Mouse (Mus musculus): Measurements from ENCODE around the gene Lmo2. TPM values are rescaled to one million over a fixed set of nuclear protein-coding genes. Genes with fewer than 3 reads are reported as not detected.

The Lmo2 gene
- total RNA-seq (2021): 1 to 10 TPM; 4.9 to 5.9 TPM
- long read RNA-seq, experiment 1, partial matches to known transcripts: 0 of 2 reads
- long read RNA-seq, experiment 1, other reads (novel, unspliced or antisense): 0 of 2 reads
- long read RNA-seq, experiment 2, partial matches to known transcripts: 0 of 4 reads
- long read RNA-seq, experiment 2, other reads (novel, unspliced or antisense): 0 of 4 reads

DNA sequence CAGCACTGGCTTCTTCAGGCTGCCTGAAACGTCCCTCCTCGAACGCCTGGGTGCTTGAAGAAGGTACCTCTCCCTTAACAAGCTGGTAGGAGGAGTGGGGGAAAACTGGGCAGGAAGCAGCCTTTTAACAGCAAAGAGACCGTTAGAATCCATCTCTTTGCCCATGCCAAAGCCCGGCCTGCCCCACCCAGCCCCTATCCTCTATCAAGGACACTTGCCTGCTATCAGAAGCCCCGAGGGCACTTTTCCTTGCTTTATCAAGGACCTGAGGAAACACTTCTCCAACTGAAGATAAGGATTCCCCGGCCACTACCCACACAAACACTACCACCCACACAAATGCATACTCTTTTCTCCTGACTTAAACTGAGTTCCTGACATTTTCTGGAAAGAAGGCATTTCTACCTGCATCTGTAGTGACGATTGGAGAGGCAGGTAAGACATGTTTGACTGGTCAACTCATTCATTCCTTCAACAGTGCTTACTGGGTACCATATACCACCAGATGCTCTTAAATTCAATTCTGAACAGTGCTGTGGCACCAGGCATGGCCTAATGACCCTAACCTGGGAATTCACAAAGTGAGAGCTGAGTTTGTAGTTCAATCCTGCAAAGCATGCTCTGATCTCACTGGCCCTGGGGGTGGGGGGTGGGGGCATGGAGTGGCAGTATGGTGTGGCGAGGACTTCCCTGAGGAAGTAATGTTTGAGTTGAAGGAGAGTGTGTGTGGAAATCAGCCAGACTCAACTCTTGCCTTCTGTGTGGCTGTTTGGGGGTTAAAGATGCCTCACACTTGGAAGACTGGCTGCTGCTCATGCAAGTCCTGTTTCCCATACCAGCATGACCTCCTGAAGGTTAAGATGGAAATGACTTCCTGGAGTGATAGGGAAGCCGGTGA lies at the start of gene Lmo2:
Gene Lmo2, plus strand, starts transcription at position 338 of the 898 bp plus-strand sequence.
- DNase-seq (ENCODE audit: low spot score): no peak

DNA sequence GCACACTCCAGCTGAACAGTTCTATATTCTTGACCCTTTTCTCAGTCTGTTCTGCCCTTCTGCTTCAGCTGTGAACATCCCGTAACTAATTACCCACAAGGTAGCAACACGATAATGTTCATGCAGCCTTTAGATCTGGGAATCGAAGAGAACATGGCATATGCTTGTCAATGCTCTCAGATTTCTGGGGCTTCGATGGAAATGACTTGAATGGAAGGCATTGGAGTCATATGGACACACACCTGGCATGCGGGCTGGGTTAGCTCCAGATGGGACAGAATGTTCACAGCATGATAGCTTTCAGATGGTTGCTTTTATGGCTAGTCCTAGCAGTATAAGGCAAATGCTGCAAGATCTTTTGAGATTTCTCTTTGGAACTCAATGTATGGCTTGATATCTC lies 47.2 kb upstream of the Lmo2 start:
- no peak for DNase-seq (ENCODE audit: low spot score)

DNA sequence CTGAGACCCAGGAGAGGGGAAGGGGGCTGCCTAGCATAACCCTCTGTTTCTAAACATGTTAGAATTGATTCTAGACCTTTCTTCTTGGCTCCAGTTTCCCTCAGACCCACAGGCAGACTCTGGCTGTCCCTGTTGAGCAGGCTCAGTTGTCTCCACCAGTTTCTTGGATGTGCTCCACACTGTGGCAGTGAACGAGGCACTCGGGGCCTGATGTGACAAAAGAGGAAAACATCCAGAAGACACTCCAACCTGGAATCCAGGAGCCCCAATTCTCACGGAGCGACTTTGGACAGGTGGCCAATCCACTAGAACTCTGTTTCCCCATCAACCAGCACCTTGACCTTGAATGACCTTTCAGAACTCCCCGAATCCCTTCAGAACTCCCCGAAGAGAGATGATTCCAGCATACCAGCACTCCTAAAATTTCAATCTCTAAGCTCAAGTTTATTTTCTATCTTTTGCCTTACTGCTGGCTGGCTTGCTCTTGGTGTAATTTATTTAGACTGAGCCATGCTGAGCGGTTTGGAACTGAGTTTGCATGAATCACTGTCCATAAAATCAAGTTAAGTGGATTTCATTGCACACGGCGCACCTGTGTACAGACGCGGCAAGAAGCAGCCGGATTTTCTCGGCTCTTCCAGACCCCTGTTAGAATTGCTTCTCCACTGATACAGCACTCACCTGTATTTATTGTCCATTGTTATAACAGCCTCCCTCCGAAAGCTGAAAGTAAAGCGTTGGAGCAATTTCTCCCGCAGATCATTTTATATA lies 45.1 kb upstream of the Lmo2 start:
- DNase-seq (ENCODE audit: low spot score): no peak

DNA sequence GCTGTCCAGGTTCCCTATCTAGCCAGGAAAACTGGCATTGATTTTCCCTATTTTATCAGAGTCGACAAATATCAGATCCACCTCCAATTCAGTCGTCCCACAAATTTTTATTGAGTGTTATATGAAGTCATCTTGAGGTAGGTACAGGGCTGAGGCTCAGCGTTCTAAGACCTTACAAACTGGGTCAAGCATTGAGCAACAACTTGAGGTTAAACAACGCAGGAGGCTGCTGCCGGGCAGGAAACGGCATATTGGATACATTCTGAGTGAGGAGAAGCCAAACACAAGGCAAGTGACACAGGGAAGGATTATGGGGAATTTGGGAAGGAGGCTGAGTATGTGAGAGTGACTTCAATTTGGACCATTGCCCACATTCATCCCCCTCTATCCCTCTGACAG lies 44.5 kb upstream of the Lmo2 start:
- no peak for DNase-seq (ENCODE audit: low spot score)

DNA sequence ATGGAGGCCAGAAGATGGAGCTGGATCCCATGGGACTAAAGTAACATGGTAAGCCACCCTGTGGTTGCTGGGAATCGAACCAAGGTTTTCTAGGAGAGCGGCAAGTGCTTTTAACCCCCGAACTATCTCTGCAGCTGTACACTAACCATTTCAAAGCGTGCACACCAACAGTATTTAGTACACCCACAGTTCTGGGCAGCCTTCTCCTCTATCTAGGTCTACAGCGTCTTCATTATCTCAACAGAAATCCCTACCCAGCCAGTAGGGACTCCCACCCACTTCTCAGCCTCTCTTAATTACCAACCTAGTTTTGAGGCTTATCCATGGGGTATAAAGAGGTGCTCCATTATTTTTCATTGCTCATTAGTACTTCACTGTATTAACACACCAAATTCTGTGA lies 41.7 kb upstream of the Lmo2 start:
- no peak for DNase-seq (ENCODE audit: low spot score)

DNA sequence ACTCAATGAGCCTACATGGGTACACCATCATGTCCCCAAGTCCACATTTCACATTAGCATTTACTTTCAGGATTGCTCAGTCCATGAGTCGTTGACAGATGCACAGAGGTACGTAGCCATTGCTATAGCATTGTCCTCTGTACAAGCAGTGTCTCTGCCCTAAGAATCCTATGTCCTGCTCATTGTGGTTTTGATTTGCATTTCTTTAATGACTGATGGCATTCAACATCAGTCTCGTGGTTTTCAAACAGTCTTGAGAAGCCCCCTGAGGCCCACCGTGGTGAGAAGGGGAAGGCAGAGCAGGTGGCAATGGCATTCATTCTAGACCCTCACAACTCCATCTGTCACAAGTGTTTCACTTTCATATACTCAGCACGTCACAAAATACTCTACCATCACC lies 40.4 kb upstream of the Lmo2 start:
- no peak for DNase-seq (ENCODE audit: low spot score)

DNA sequence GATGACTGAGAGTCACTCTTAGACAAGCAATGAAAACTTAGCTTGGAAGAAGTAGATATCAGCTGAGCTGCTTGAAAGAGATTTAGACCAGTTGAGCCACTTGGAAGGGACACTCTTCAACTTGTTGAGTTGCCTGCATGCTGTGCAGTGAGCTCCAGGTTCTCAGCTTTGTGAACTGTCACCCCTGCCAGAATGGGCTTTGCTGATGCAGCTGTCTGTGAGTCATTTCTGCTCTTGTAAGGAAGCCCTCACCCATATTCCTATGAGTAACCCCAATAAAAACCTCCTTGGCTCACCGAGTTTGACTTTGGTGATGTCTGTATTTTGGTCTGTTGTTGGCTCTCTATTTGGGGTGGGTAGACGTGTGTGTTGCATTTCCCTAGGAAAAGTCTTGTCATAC lies 39.4 kb upstream of the Lmo2 start:
- no peak for DNase-seq (ENCODE audit: low spot score)

DNA sequence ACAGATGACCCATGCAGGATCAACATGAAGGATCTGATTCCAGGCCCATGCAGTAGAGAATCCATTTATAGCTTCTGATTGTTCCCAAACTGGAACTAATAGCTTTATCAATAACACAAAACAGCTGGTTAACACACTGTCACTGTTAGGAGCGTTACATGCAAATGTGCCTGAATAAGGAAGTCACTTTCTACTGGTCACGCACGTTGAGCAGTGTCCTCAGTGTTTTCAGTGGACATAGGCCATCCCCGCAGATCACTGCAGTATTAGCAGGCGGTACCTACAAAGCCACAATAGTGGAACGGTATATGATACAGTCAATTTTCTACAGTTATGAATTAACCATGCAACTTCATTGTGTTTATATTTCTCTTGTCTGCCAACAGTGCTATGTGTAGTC lies 38.3 kb upstream of the Lmo2 start:
- DNase-seq (ENCODE audit: low spot score): no peak

DNA sequence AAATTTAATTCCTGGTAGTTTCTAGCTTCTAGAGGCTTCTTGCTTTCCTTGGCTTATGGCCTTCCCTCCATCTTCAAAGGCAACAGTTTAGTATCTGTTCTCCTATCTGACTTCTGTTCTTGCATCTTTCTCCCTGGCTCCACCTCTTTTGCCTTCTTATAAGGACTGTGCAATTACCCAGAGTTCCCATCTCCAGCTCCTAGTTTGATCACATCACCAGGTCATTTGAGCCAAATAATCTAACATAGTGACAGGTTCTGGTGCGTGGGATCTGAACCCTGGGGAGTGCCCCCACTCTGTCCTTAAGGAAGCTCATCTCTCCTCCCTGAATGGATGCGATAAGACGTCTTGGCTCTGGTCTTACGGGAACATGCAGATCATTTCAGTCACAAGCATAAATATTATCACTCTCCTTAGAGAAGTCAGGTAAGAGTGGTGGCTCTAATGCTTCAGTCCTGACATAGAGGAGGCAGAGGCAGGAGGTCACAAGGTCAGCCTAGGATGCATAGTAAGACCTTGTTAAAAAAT lies 31.1 kb upstream of the Lmo2 start:
- no peak for DNase-seq (ENCODE audit: low spot score)

DNA sequence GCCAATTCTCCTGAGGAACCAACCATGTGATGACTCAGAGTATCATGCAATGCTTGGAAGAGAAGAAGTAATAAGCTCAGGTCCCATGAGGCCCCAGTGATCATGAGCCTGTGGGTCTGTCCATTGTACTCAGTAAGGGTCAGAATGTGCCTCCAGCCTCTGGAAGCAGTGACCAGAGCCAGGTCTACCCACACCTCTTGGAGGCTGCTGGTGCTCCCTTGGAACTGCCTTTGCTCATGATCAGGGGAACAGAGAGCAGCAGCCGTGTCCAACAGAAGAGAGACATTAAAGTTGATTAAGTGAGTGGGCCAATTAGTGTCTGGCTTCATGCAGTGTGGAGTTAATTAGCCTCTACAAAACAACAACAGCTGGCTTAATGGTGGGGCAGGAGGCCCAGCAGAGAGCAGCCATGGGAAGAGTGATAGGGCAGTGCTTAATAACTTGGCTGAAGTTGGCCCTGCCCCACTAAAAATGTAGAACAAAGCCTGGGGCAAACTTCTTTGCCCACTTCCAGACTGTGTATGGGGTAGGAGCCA lies 30.1 kb upstream of the Lmo2 start:
- peak; percentile 78 for DNase-seq (ENCODE audit: low spot score)

DNA sequence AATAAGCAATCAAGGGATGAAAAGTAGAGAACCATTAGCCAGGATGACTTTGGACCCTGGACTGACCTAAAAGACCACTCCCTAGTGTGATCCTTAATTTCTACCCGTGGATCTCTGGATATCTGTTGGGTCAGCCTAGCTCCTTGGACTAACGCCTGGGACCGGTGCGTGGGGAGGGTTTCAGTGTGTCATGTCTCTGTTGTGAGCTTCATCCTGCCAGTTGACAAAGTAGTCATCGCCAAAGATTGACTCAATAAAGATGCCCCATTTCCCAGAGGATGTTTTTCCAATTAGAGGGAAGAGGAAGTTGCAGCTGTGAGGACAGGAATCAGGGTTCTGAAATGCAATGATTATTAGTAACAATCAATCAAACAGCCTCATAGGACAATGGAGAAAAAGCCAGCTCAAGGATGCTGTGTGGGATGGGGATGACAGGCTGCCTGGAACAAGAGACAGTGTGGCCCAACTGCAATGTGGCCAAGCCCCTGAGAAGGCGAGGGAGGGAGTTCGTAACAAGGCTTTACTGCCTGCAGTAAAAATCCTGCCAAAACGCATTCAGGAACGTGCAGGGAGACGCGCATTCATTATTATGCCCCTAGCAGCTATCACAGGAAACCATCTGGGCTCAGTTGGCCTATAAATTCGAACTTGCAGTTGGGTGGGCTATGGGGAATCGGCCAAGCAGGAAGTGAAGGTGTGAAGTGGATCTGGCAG lies 27.3 kb upstream of the Lmo2 start:
- DNase-seq (ENCODE audit: low spot score): peak; percentile 63

DNA sequence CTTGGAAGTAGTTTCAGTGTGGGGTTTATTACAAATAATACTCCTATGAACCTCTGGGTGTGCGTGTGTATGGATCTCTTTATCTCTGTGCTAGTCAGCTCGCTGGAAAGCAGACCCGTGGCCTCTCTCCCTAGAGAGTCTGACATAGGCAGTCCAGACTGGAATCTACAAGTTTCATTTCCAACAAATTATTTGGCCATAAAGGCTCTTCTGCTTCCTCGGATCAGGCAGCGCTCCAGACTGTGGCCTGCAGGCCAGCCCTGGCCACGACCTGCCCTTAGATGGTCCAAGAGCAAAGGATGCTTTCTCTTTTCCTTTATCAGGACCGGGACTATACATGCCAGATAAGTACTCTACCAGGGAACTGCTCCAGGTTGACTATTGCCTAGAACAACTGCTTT lies 26.3 kb upstream of the Lmo2 start:
- DNase-seq (ENCODE audit: low spot score): peak; percentile 70

DNA sequence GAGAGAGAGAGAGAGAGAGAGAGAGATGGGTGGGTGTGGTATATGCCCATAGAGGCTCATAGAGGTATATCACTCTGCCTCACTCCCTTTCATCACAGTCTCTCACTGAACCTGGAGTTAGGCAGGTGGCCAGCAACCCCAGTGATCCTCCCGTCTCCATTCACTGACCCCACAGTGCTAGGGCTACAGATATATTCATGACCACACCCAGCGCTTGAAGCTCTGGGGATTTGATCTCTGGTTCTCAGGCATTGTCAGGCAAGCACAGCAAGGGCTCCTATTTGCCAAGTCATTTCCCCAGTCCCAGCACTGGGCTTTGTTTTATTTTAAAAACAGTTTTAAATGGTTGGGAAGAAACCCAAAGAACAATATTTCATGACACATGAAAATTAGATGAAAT lies 25.8 kb upstream of the Lmo2 start:
- DNase-seq (ENCODE audit: low spot score): peak; percentile 65

DNA sequence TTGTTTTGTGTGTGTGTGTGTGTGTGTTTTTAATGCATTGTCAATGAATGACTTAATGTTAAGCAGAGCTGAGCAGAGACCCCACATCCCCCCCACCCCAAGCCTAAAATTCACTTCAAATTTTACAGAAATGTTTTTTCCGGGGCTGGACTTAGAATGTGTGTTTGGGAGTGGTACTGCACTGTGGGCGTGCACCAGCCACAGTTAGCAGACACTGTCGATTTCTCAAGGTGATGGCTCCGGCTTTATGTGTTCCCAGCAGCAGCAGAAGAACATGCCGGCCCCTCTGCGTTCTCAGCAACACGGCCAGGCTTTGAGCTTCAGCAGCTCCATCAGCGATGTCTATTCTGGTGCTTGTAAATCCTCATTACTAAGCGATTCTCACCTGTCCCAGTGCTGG lies 25.3 kb upstream of the Lmo2 start:
- no peak for DNase-seq (ENCODE audit: low spot score)

DNA sequence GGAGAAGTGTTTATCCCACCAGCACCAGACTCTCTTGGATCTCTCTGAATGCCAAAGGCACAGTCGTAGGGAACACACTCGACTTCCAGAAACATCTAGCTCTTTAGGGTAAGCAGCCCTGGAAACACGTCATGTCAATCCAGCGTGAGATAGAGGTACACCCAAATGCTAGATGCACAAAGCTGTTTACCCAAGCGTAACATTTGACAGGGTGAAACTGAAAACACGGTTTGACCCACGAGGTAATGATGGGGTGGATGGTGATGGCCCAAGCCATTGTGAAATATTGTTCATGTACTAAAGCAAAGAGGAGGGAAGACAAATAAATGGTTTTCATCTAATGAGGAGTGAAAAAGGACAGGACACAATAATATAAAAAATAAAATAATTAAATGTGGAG lies 23.5 kb upstream of the Lmo2 start:
- DNase-seq (ENCODE audit: low spot score): no peak

DNA sequence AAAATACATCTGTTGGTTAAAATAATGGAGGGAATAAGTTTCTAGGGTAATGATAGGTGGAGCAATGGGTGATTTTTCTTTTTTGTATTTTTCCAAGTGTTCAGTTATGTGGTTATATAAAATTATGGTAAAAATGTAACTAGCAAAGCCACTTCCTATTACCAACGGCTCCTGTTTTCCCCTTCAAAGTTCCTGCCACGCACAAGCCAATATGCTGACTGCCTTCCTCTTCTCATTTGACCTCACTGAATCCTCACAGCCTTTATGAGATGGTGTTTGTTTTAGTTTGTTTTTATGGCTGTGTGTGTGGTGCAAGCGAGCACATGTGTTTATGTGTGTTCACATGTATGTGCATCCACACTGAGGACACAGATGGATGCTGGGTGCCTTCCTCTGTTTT lies 23.1 kb upstream of the Lmo2 start:
- no peak for DNase-seq (ENCODE audit: low spot score)

DNA sequence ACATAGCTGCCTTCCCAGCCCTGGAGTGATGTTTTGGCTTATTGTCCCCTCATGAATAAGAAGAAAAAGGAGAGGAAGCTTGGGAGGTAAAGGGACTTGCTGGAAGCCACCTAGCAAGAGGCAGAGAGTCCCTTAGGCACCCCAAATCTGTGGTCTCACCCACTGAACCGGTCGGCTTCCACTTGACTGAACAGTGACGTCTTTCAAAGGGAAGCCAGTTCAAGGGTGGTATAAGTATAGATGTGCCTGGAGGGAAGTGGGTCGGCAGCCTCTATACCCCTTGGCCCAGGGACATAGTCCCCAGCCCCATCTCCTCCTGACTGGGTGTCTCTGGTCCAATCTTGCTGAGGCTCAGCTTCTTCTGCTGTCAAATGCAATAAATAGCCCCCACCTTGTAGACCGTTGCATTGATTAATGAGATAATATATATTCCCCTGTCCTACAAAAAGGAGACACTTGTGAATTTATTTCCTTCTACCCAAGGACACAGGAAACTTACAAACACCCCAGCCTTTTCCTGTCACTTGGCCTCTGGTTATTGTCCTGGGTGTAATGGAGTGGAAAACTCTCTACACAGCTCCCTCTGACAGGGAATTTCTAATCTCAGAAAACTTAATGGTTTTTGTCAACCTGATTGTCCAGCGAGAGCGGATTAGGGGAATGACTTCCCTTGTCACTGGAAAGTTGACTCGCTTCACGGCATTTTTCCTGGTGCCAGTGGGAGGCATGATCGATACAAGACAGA lies 21.9 kb upstream of the Lmo2 start:
- no peak for DNase-seq (ENCODE audit: low spot score)

DNA sequence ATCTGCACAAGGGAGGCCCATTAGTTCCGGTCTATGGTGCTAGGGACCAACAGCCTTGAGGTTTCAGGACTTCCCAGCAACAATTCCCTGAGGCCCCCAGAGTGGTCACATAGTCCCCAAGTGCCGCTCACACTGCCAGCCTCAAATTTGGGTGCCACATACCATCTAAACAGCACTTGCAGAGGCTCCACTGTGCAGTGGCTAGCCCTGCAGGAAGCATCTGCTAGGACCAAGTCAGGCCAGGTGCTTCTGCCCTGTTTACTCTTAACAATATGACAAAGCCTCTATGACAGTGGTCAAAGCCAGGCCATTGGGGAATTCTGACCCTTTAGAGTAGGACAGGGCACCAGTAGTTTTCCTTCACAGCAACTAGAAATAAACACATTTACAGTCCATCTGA lies 21.1 kb upstream of the Lmo2 start:
- DNase-seq (ENCODE audit: low spot score): no peak

DNA sequence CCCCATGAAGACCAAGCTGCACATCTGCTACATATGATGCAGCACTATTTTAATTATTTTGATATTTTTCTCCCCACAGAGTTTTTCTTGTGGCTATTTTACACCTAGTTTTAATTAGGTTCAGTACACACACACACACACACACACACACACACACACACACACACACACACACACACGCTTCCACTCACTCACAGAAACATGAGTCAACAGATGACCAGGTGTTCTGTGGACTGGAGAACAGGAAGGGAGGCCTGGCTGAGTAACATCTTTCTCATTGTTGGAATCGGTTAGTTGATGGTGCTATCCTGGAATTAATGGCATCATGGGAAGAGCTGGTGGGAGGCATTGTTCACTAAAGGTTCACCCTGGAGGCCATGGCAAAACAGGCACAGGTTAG lies 20.1 kb upstream of the Lmo2 start:
- DNase-seq (ENCODE audit: low spot score): no peak

DNA sequence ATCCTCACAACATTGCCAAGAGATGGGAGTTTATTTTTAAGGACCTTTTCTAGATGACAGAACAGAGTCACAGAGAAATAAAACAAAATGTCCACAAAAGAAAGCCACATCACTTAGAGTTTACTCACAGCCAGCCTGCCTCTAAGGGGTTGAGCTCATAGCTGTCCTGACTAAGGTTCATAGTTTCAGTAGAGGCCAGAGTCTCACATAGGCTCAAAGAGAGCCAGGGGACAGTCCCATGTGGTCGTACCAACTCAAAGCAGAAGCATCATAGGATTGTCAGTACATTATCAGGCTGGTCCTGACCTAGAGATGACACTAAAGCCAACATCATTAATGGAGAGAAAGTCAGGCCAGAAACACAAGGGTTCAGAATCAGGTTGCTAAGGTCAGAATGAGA lies 19.2 kb upstream of the Lmo2 start:
- no peak for DNase-seq (ENCODE audit: low spot score)

DNA sequence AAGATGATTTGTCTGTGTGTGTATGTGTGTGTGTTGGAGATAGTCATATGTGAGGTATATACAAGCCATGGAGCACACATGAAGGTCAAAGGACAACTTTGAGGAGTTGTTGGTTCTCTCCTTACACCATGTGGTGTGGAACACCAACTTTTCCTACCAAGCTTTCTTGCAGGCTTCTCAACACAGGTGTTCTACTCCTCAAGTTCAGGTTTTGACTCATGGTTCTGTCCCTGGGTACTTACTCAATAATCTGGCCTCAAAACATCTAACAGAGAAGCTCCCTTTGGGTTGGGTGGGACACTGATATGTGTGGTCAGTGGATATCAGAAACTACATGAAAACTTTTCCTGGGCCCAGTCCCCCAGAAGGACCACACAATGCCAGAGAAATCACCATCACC lies 18.8 kb upstream of the Lmo2 start:
- no peak for DNase-seq (ENCODE audit: low spot score)

Data from gastrocnemius, adult 18-20 months (tissue).